Mouse (Mus musculus): ENCODE results near the gene Csrnp2. TPM values are rescaled to one million over a fixed set of nuclear protein-coding genes. Genes with fewer than 3 reads are reported as not detected.

Csrnp2 gene
- total RNA-seq, 1 experiment, result 14.6 TPM

- no peak for TF ChIP-seq CHD2 (IDR thresholded peaks at IDR 0.05; ENCODE audit: low read depth, low read length)
- TF ChIP-seq ZC3H11A (IDR thresholded peaks at IDR 0.05; ENCODE audit: borderline replicate concordance, low read depth, low read length), result no peak
- TF ChIP-seq HCFC1 (IDR thresholded peaks at IDR 0.05; ENCODE audit: borderline replicate concordance, insufficient read depth, low read length), result no peak
- TF ChIP-seq MAFK (IDR thresholded peaks at IDR 0.05; ENCODE audit: insufficient read depth, low read depth, low read length), result no peak
- no peak for TF ChIP-seq ZNF384 (IDR thresholded peaks at IDR 0.05; ENCODE audit: low read depth, low read length)
- Histone ChIP-seq H3K4me1 (ENCODE audit: control insufficient read depth in 2 of 2, insufficient read depth in 2 of 2, low read length in 2 of 2, poor library complexity in 1 of 2) (0 out of 4 replicates have a peak, but pooled peaks cover 0 to 4% of the 10 kb centered on the region in 2 experiments), H3K27ac (ENCODE audit: insufficient read depth, low read depth, low read length, poor library complexity, severe bottlenecking) (no peak overlapping the region; the same call in 1 of the 2 replicates), H3K4me3 (ENCODE audit: insufficient read depth in 1 of 2, low read depth in 1 of 2, low read length in 2 of 2, poor library complexity in 1 of 2, severe bottlenecking in 1 of 2) (no peak overlapping the region), H3K9me3 (ENCODE audit: control insufficient read depth, insufficient read depth, low read depth, low read length) (no peaks in the 10 kb centered on the region), H3K36me3 (ENCODE audit: control insufficient read depth, insufficient read depth, low read length, poor library complexity, severe bottlenecking) (peaks cover 8% of the 10 kb centered on the region), H3K9ac (ENCODE audit: insufficient read depth, low read depth, low read length, poor library complexity, severe bottlenecking) (no peak overlapping the region)
- DNase-seq (ENCODE audit: low read depth, low spot score), result no peak
- in situ Hi-C loops (cut with MboI; ENCODE audit: low sequenced_read_pairs in 2 of 2, unreplicated experiment in 2 of 2), result no loop called here
Measured at GRCm38 (mm10) chr15:100539411-100539810, 44.1 kb upstream of the Csrnp2 start.

GRCm38 (mm10) chr15:100537913-100538312 lies 42.6 kb upstream of the Csrnp2 start:
- peaks cover 9% of the 10 kb centered on the region for H3K36me3 ChIP-seq (ENCODE audit: control insufficient read depth, insufficient read depth, low read length, poor library complexity, severe bottlenecking)
- no peaks in the 10 kb centered on the region for H3K9me3 ChIP-seq (ENCODE audit: control insufficient read depth, insufficient read depth, low read depth, low read length)
- in situ Hi-C loops (cut with MboI; ENCODE audit: low sequenced_read_pairs in 2 of 2, unreplicated experiment in 2 of 2), result no loop called here
- H3K9ac ChIP-seq (ENCODE audit: insufficient read depth, low read depth, low read length, poor library complexity, severe bottlenecking), result no peak overlapping the region
- no peak overlapping the region for H3K27ac ChIP-seq (ENCODE audit: insufficient read depth, low read depth, low read length, poor library complexity, severe bottlenecking)
- H3K4me1 ChIP-seq (ENCODE audit: control insufficient read depth in 2 of 2, insufficient read depth in 2 of 2, low read length in 2 of 2, poor library complexity in 1 of 2), result peaks cover 0 to 5% of the 10 kb centered on the region in 2 experiments; a peak in 1 of 4 replicates
- H3K4me3 ChIP-seq (ENCODE audit: insufficient read depth in 1 of 2, low read depth in 1 of 2, low read length in 2 of 2, poor library complexity in 1 of 2, severe bottlenecking in 1 of 2), result no peak overlapping the region
- DNase-seq (ENCODE audit: low read depth, low spot score), result no peak
- TF ChIP-seq ZC3H11A (IDR thresholded peaks at IDR 0.05; ENCODE audit: borderline replicate concordance, low read depth, low read length) (peak; percentile 15; the same call in 1 of the 2 replicates), MAFK (IDR thresholded peaks at IDR 0.05; ENCODE audit: insufficient read depth, low read depth, low read length) (no peak)

DNA sequence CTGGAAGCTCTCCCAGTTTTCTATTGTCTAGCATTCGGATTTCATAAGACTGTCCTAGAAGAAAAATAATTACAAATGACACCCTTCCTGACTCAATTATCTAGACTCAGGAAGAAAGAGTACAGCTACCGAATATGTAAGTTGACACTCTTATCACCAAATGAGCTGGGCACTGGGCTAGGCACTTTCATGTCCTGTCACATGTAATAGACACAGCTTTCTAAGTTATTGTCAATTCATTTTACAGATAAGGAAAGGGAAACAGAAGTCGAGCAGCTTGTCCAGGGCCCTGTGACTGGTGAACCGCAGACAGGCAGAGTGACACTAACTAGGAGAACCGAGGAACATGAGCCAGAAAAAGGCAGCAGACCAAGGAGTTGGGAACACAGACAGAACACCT lies 32.6 kb upstream of the Csrnp2 start:
- TF ChIP-seq ZNF384 (IDR thresholded peaks at IDR 0.05; ENCODE audit: low read depth, low read length) (no peak), CHD2 (IDR thresholded peaks at IDR 0.05; ENCODE audit: low read depth, low read length) (no peak), MAFK (IDR thresholded peaks at IDR 0.05; ENCODE audit: insufficient read depth, low read depth, low read length) (no peak), ZC3H11A (IDR thresholded peaks at IDR 0.05; ENCODE audit: borderline replicate concordance, low read depth, low read length) (no peak), HCFC1 (IDR thresholded peaks at IDR 0.05; ENCODE audit: borderline replicate concordance, insufficient read depth, low read length) (no peak)
- Histone ChIP-seq H3K9ac (ENCODE audit: insufficient read depth, low read depth, low read length, poor library complexity, severe bottlenecking) (no peak overlapping the region), H3K27ac (ENCODE audit: insufficient read depth, low read depth, low read length, poor library complexity, severe bottlenecking) (no peak overlapping the region), H3K4me3 (ENCODE audit: insufficient read depth in 1 of 2, low read depth in 1 of 2, low read length in 2 of 2, poor library complexity in 1 of 2, severe bottlenecking in 1 of 2) (no peak overlapping the region), H3K9me3 (ENCODE audit: control insufficient read depth, insufficient read depth, low read depth, low read length) (no peaks in the 10 kb centered on the region), H3K36me3 (ENCODE audit: control insufficient read depth, insufficient read depth, low read length, poor library complexity, severe bottlenecking) (peaks cover 4% of the 10 kb centered on the region; the same call in 1 of the 2 replicates), H3K4me1 (ENCODE audit: control insufficient read depth in 2 of 2, insufficient read depth in 2 of 2, low read length in 2 of 2, poor library complexity in 1 of 2) (no peaks in the 10 kb centered on the region)
- DNase-seq (ENCODE audit: low read depth, low spot score), result no peak
- in situ Hi-C loops (cut with MboI; ENCODE audit: low sequenced_read_pairs in 2 of 2, unreplicated experiment in 2 of 2), result no loop called here

GRCm38 (mm10) chr15:100525405-100525804 lies 30.1 kb upstream of the Csrnp2 start:
- Histone ChIP-seq H3K36me3 (ENCODE audit: control insufficient read depth, insufficient read depth, low read length, poor library complexity, severe bottlenecking) (peaks cover 5% of the 10 kb centered on the region; the same call in 1 of the 2 replicates), H3K9ac (ENCODE audit: insufficient read depth, low read depth, low read length, poor library complexity, severe bottlenecking) (no peak overlapping the region), H3K9me3 (ENCODE audit: control insufficient read depth, insufficient read depth, low read depth, low read length) (no peaks in the 10 kb centered on the region), H3K27ac (ENCODE audit: insufficient read depth, low read depth, low read length, poor library complexity, severe bottlenecking) (no peak overlapping the region), H3K4me3 (ENCODE audit: insufficient read depth in 1 of 2, low read depth in 1 of 2, low read length in 2 of 2, poor library complexity in 1 of 2, severe bottlenecking in 1 of 2) (no peak overlapping the region), H3K4me1 (ENCODE audit: control insufficient read depth in 2 of 2, insufficient read depth in 2 of 2, low read length in 2 of 2, poor library complexity in 1 of 2) (no peaks in the 10 kb centered on the region)
- no peak for DNase-seq (ENCODE audit: low read depth, low spot score)
- TF ChIP-seq CHD2 (IDR thresholded peaks at IDR 0.05; ENCODE audit: low read depth, low read length) (no peak), MAFK (IDR thresholded peaks at IDR 0.05; ENCODE audit: insufficient read depth, low read depth, low read length) (no peak), ZC3H11A (IDR thresholded peaks at IDR 0.05; ENCODE audit: borderline replicate concordance, low read depth, low read length) (no peak), HCFC1 (IDR thresholded peaks at IDR 0.05; ENCODE audit: borderline replicate concordance, insufficient read depth, low read length) (no peak), ZNF384 (IDR thresholded peaks at IDR 0.05; ENCODE audit: low read depth, low read length) (no peak)
- in situ Hi-C loops (cut with MboI; ENCODE audit: low sequenced_read_pairs in 2 of 2, unreplicated experiment in 2 of 2), result no loop called here

GRCm38 (mm10) chr15:100520306-100520705 lies 25.0 kb upstream of the Csrnp2 start:
- Histone ChIP-seq H3K4me3 (ENCODE audit: insufficient read depth in 1 of 2, low read depth in 1 of 2, low read length in 2 of 2, poor library complexity in 1 of 2, severe bottlenecking in 1 of 2) (no peak overlapping the region), H3K9me3 (ENCODE audit: control insufficient read depth, insufficient read depth, low read depth, low read length) (no peaks in the 10 kb centered on the region), H3K27ac (ENCODE audit: insufficient read depth, low read depth, low read length, poor library complexity, severe bottlenecking) (no peak overlapping the region), H3K36me3 (ENCODE audit: control insufficient read depth, insufficient read depth, low read length, poor library complexity, severe bottlenecking) (peaks cover 7% of the 10 kb centered on the region; the same call in 1 of the 2 replicates), H3K4me1 (ENCODE audit: control insufficient read depth in 2 of 2, insufficient read depth in 2 of 2, low read length in 2 of 2, poor library complexity in 1 of 2) (no peaks in the 10 kb centered on the region), H3K9ac (ENCODE audit: insufficient read depth, low read depth, low read length, poor library complexity, severe bottlenecking) (no peak overlapping the region)
- no peak for DNase-seq (ENCODE audit: low read depth, low spot score)
- in situ Hi-C loops (cut with MboI; ENCODE audit: low sequenced_read_pairs in 2 of 2, unreplicated experiment in 2 of 2), result no loop called here
- no peak for TF ChIP-seq ZNF384 (IDR thresholded peaks at IDR 0.05; ENCODE audit: low read depth, low read length)
- no peak for TF ChIP-seq ZC3H11A (IDR thresholded peaks at IDR 0.05; ENCODE audit: borderline replicate concordance, low read depth, low read length)
- no peak for TF ChIP-seq HCFC1 (IDR thresholded peaks at IDR 0.05; ENCODE audit: borderline replicate concordance, insufficient read depth, low read length)
- no peak for TF ChIP-seq MAFK (IDR thresholded peaks at IDR 0.05; ENCODE audit: insufficient read depth, low read depth, low read length)
- TF ChIP-seq CHD2 (IDR thresholded peaks at IDR 0.05; ENCODE audit: low read depth, low read length), result no peak

Measured in ES-E14 (cell line).